Mouse (Mus musculus) heart, postnatal 36 days (tissue): Measurements from ENCODE around the gene Adgra1. TPM values are rescaled to one million over a fixed set of nuclear protein-coding genes. Genes with fewer than 3 reads are reported as not detected.

Experiments
- DNase-seq, 2 experiments: peaks; one replicate each; pipeline ENCODE4 v3.0.0; 2021 to 2022
- intact Hi-C: fragments of 180-260 bp; cut with DNase I; formaldehyde crosslinking; loops from one replicate; pipeline ENCODE4 v1.15.1; 2025
- total RNA-seq, 2 experiments: library from RNA; stranded (reverse); gene quantifications; 2 replicates each; pipeline ENCODE4 v1.2.3; 2021

The Adgra1 gene
- total RNA-seq, 2 experiments from 2014 or later: not detected

DNA sequence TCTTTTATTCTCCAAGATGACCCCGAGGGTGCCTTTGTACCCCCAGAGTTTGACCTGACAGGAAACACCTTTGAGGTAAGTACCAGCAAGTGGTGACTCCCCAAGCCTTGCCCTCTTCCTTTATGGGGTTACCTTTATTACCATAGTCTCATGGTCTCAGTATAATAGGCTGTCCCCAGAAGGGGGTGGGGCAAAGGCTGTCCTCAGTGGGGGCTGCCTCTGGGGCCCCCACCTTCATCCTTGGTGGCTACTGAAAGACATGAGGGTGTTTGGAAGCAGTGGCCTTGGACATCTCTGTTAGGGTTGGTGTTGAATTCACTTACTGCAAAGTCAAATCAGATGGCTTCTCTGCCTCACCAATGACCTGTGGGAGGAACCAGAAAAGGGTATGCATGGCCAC lies 68.0 kb downstream of the Adgra1 start:
- intact Hi-C loops: no loop called here

GRCm38 (mm10) chr7:139905261-139905660 lies 71.3 kb downstream of the Adgra1 start:
- intact Hi-C loops: loop anchor here (1.0 kb wide), 2 partner anchors 89 to 158 kb away; no protein-coding TSS in a partner anchor
- DNase-seq: no peak

More for the DNA sequence above, 68.0 kb downstream of the Adgra1 start:
- no peak for DNase-seq

DNA sequence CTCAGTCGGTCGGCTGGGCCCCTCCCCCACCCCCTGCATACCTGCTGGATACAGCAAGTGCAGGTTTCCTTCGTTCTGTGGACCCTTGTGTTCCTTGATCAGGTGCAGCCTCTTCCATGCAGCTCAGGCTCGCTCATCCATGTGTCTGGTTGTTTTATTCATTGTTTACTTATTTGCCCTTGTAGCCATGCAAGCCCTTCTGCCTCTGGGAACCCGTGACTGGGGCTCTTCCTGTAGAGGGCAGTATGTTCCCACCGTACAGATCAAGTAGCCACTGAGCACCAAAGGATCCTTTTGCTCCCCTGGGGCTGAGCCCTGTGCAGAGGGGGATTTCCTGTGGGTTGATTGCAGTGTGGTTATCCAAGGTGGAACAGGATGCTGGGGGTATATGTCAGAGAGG lies 71.7 kb downstream of the Adgra1 start:
- intact Hi-C loops: loop anchor here (1.0 kb wide), 2 partner anchors 89 to 158 kb away; no protein-coding TSS in a partner anchor
- DNase-seq: peak; percentile 16

GRCm38 (mm10) chr7:139908176-139908575 lies 74.2 kb downstream of the Adgra1 start:
- no peak for DNase-seq
- intact Hi-C loops: no loop called here

DNA sequence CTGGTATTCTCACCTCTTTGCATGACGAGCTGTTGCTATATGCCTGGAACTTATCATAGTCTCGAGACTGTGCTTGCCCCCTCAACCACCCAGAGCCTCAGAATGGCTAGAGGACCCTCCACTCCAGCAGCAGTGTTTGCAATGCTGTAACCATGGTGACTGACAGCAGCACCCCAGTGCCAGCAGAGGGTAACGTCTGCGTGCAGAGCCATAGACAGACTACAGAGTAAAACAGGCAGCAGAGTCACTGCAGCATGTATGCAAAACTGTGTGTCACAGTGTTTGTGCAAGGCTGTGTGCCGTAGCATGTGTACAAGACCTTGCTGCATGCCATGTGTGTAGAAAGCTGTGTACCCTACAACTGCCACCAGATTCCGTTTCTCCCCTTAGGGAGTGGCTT lies 75.5 kb downstream of the Adgra1 start:
- intact Hi-C loops: no loop called here
- no peak for DNase-seq

- no peak for DNase-seq
- intact Hi-C loops: no loop called here
Observed at GRCm38 (mm10) chr7:139910204-139910835, 76.3 kb downstream of the Adgra1 start.

DNA sequence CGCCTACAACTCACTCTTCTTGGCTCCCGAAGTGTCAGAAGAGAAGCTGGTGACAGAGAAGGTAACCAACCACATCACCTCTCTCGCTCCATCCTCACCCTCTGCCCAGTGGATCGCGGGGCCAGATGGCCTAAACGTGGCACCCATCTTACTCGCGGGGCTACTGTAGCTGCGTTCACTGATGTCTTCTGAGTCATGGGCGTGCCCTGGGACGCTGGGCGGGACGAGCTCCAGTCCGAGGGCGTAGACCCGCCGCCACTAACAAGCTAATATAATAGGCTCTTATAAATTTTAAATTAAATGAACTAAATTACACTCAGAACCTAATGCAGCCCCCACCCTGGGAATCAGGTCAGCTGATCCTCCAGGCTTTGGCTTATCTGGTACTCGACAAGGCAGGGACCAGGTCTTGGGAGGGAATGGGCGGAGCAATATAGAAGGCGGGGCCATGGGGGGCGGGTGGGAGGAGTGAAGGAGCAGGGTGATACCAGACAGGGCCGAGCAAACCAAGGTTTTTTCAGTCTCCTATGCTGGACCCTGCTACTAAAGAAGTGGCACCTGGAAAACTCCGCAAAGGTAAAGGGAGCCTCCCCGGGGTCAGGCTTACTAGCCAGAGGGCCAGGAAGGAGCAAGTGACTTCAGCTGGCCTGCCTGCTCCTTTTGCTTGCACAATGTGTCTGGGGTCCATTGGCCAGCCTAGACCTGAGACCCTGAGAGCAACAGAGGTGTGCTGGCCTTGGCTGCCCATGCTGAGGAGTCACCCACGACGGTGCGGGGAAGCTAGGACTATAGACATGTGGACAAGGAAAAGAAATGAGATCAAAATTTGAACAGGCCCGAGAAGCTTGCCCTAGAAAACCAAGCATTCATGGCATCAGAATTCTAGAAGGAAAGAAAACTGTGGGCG lies 80.4 kb downstream of the Adgra1 start:
- intact Hi-C loops: no loop called here
- DNase-seq: no peak

DNA sequence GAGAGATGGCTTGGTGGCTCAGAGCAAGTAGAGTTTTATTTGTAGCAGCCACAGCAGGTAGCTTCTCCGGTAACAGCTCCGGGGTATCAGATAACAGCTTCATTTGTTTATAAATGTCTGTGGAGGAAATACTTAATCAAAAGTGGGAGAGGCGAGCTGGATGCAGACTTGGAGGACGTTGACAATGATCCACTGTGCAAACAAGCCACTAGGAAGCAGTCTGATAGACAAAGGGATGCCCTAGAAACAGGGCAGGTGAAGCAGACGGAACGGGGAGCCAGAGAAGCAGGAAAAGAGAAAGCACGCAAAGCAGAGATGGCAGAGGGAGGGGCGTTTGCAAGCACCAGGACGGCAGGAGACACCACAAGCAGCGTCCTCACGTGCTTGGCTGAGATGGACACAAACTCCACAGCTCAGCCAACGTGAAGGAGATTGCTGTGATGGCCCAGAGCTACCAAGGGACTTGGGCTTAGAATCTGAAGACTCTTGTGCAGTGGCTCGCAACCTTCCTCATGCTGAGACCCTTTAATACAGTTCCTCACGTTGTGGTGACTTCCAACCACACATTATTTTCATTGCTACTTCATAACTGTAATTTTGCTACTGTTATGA lies 81.8 kb downstream of the Adgra1 start:
- no peak for DNase-seq
- intact Hi-C loops: no loop called here

- no peak for DNase-seq
- intact Hi-C loops: no loop called here
Observed at GRCm38 (mm10) chr7:139916345-139916744, 82.4 kb downstream of the Adgra1 start.

DNA sequence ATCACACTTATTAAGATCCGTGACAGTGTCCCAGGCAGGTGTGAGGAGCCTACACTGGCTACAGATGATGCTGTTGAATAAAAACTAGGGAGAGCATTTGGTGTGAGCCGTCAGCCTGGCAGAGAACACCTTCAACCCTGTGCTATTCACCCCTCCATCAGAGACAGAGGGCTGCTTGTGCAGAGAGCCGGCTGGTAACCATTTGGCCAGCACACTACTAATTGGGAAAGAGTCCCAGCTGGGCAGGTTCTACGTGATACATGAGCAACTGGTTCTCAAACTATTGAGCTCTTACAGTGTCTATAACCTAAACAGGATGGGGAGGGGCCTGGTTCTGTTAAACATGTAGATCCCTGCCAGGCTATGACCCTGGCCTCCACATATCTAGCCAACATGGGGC lies 84.3 kb downstream of the Adgra1 start:
- intact Hi-C loops: no loop called here
- no peak for DNase-seq

Other genes starting within 250 kb of the Adgra1 start
- gene Cfap46, start 150.4 kb upstream of the Adgra1 start, total RNA-seq: under 1 TPM in 1 of 2 experiments, not detected in 1; 0.17 TPM
- gene Kndc1, start 60.5 kb downstream of the Adgra1 start, total RNA-seq: not detected
- not detected for gene Utf1, start 109.6 kb downstream of the Adgra1 start, total RNA-seq
- not detected for gene 6430531B16Rik, start 144.6 kb downstream of the Adgra1 start, total RNA-seq
- gene Adam8, start 158.4 kb downstream of the Adgra1 start, total RNA-seq: under 1 TPM; 0.49 to 0.61 TPM
- gene Zfp511, start 202.2 kb downstream of the Adgra1 start, total RNA-seq: 10 to 100 TPM; 10.1 to 12.4 TPM
- gene Tubgcp2, start 202.5 kb downstream of the Adgra1 start, total RNA-seq: 10 to 100 TPM; 26.9 to 34.4 TPM
- not detected for gene Msx3, start 214.9 kb downstream of the Adgra1 start, total RNA-seq
- not detected for gene Caly, start 248.4 kb downstream of the Adgra1 start, total RNA-seq